Mouse (Mus musculus) thymus, adult 2 months (tissue): Measurements from ENCODE around the gene Tnf.

Source experiments
- CTCF ChIP-seq: fragments of 200-500 bp; IDR thresholded peaks from 2 replicates; pipeline ENCODE4 v1.5.1; 2012; ENCODE audit warnings: mild to moderate bottlenecking, control low read depth, low read length, moderate library complexity, borderline replicate concordance; ENCODE audit not compliant: control insufficient read depth, poor library complexity, insufficient read depth; ENCODE audit errors: extremely low read depth
- POLR2A ChIP-seq: fragments of 200-500 bp; IDR thresholded peaks from 2 replicates; pipeline ENCODE4 v1.6.1; 2012; ENCODE audit warnings: mild to moderate bottlenecking, low read length, control low read depth, moderate library complexity; ENCODE audit not compliant: control insufficient read depth, poor library complexity, insufficient read depth; ENCODE audit errors: extremely low read depth

- TF ChIP-seq CTCF, result no peak
- TF ChIP-seq POLR2A, result no peak
Measured at GRCm38 (mm10) chr17:35248986-35249385, 47.2 kb upstream of the Tnf start.
